Mouse (Mus musculus): ENCODE data around the gene 4930430F08Rik. TPM values are rescaled to one million over a fixed set of nuclear protein-coding genes. Genes with fewer than 3 reads are reported as not detected.
A peak's percentile ranks its signal among the peaks of the same experiment; 100 is the strongest.
"Not testable (repeated sequence)": the region's sequence is repeated elsewhere in the genome, so short reads cannot be mapped to it uniquely, and the experiment has no call there.

Gene 4930430F08Rik
- total RNA-seq, 1 experiment: 20.7 TPM

DNA sequence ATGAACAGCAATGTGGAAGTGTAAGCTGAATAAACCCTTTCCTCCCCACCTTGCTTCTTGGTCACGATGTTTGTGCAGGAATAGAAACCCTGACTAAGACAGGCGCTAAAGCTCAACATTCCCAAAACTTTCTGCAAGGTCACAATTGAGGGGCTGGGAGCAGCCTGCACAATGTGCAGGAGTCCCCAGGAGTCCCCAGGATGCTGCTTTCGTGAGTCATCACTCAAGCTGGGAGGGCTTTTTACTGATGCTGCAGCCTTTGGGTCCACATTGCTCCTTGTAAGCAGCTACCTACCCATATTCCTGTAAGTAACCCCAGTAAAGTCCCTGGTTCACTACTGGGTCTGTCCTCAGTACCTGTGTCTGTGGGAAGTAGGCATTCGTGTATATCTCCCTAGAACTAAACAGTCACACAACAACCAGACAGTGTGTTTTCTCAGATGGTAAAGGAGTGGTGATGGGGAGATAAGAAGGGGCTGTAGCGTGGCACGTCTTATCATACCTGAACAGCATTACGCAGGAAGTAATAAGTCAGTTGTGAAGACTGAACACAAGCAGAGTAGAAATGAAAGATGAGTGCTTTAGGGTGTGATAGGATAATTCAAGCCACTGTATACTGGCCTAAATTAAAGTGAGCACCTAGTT, 15.6 kb downstream of the 4930430F08Rik start:
- no peak for TF ChIP-seq ZC3H11A (IDR thresholded peaks at IDR 0.05; ENCODE audit: borderline replicate concordance, low read depth, low read length)
- no peak for TF ChIP-seq ZNF384 (IDR thresholded peaks at IDR 0.05; ENCODE audit: low read depth, low read length)
- TF ChIP-seq CHD2 (IDR thresholded peaks at IDR 0.05; ENCODE audit: low read depth, low read length): no peak
- no peak for TF ChIP-seq MAFK (IDR thresholded peaks at IDR 0.05; ENCODE audit: insufficient read depth, low read depth, low read length)
- TF ChIP-seq HCFC1 (IDR thresholded peaks at IDR 0.05; ENCODE audit: borderline replicate concordance, insufficient read depth, low read length): no peak
- no peak overlapping the region for H3K9ac ChIP-seq (ENCODE audit: insufficient read depth, low read depth, low read length, poor library complexity, severe bottlenecking)
- in situ Hi-C loops (cut with MboI; ENCODE audit: low sequenced_read_pairs in 2 of 2, unreplicated experiment in 2 of 2): no loop called here
- no peak for DNase-seq (ENCODE audit: low read depth, low spot score)
- H3K9me3 ChIP-seq (ENCODE audit: control insufficient read depth, insufficient read depth, low read depth, low read length): peaks cover 13% of the 10 kb centered on the region
- H3K27ac ChIP-seq (ENCODE audit: insufficient read depth, low read depth, low read length, poor library complexity, severe bottlenecking): no peak overlapping the region
- H3K4me1 ChIP-seq (ENCODE audit: control insufficient read depth in 2 of 2, insufficient read depth in 2 of 2, low read length in 2 of 2, poor library complexity in 1 of 2): no peaks in the 10 kb centered on the region
- H3K4me3 ChIP-seq (ENCODE audit: insufficient read depth in 1 of 2, low read depth in 1 of 2, low read length in 2 of 2, poor library complexity in 1 of 2, severe bottlenecking in 1 of 2): no peak overlapping the region
- H3K36me3 ChIP-seq (ENCODE audit: control insufficient read depth, insufficient read depth, low read length, poor library complexity, severe bottlenecking): peaks cover 9% of the 10 kb centered on the region

GRCm38 (mm10) chr10:100571707-100572106, 18.5 kb downstream of the 4930430F08Rik start:
- no peak overlapping the region for H3K27ac ChIP-seq (ENCODE audit: insufficient read depth, low read depth, low read length, poor library complexity, severe bottlenecking)
- TF ChIP-seq MAFK (IDR thresholded peaks at IDR 0.05; ENCODE audit: insufficient read depth, low read depth, low read length): 0 out of 2 replicates have a peak, but pooled peaks have one; percentile 11
- no peak for TF ChIP-seq ZC3H11A (IDR thresholded peaks at IDR 0.05; ENCODE audit: borderline replicate concordance, low read depth, low read length)
- 0 out of 2 replicates have a peak, but pooled peaks cover 1% of the 10 kb centered on the region for H3K9me3 ChIP-seq (ENCODE audit: control insufficient read depth, insufficient read depth, low read depth, low read length)
- no peak overlapping the region for H3K4me3 ChIP-seq (ENCODE audit: insufficient read depth in 1 of 2, low read depth in 1 of 2, low read length in 2 of 2, poor library complexity in 1 of 2, severe bottlenecking in 1 of 2)
- in situ Hi-C loops (cut with MboI; ENCODE audit: low sequenced_read_pairs in 2 of 2, unreplicated experiment in 2 of 2): no loop called here
- H3K36me3 ChIP-seq (ENCODE audit: control insufficient read depth, insufficient read depth, low read length, poor library complexity, severe bottlenecking): peaks cover 7% of the 10 kb centered on the region
- no peak overlapping the region for H3K9ac ChIP-seq (ENCODE audit: insufficient read depth, low read depth, low read length, poor library complexity, severe bottlenecking)
- H3K4me1 ChIP-seq (ENCODE audit: control insufficient read depth in 2 of 2, insufficient read depth in 2 of 2, low read length in 2 of 2, poor library complexity in 1 of 2): no peaks in the 10 kb centered on the region
- DNase-seq (ENCODE audit: low read depth, low spot score): no peak

DNA sequence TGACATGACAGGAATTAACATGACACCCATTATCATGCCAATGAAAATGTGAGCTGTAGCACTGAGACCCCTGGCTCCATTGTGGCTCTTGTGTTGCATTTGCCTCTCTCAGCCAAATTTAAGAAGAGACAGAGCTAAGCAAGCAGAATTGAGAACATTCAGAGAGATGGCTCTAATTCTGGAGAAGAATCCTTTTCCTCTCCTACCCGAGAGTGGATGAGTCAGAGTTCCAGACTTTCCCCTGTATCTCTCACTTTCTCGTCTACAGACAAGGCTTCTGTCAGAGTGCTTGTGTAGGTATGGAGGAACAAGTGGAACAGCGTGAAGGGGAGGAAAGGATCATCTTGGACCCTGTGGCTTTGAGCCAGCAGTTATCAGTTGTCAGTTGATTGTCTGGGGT, 26.1 kb downstream of the 4930430F08Rik start:
- no peak for DNase-seq (ENCODE audit: low read depth, low spot score)
- Histone ChIP-seq H3K4me3 (ENCODE audit: insufficient read depth in 1 of 2, low read depth in 1 of 2, low read length in 2 of 2, poor library complexity in 1 of 2, severe bottlenecking in 1 of 2) (no peak overlapping the region), H3K4me1 (ENCODE audit: control insufficient read depth in 2 of 2, insufficient read depth in 2 of 2, low read length in 2 of 2, poor library complexity in 1 of 2) (no peaks in the 10 kb centered on the region), H3K9me3 (ENCODE audit: control insufficient read depth, insufficient read depth, low read depth, low read length) (no peaks in the 10 kb centered on the region), H3K36me3 (ENCODE audit: control insufficient read depth, insufficient read depth, low read length, poor library complexity, severe bottlenecking) (no peaks in the 10 kb centered on the region; the same call in 1 of the 2 replicates), H3K27ac (ENCODE audit: insufficient read depth, low read depth, low read length, poor library complexity, severe bottlenecking) (no peak overlapping the region), H3K9ac (ENCODE audit: insufficient read depth, low read depth, low read length, poor library complexity, severe bottlenecking) (no peak overlapping the region)
- TF ChIP-seq ZNF384 (IDR thresholded peaks at IDR 0.05; ENCODE audit: low read depth, low read length) (no peak), ZC3H11A (IDR thresholded peaks at IDR 0.05; ENCODE audit: borderline replicate concordance, low read depth, low read length) (no peak), MAFK (IDR thresholded peaks at IDR 0.05; ENCODE audit: insufficient read depth, low read depth, low read length) (no peak), CHD2 (IDR thresholded peaks at IDR 0.05; ENCODE audit: low read depth, low read length) (no peak), HCFC1 (IDR thresholded peaks at IDR 0.05; ENCODE audit: borderline replicate concordance, insufficient read depth, low read length) (no peak)
- in situ Hi-C loops (cut with MboI; ENCODE audit: low sequenced_read_pairs in 2 of 2, unreplicated experiment in 2 of 2): no loop called here

DNA sequence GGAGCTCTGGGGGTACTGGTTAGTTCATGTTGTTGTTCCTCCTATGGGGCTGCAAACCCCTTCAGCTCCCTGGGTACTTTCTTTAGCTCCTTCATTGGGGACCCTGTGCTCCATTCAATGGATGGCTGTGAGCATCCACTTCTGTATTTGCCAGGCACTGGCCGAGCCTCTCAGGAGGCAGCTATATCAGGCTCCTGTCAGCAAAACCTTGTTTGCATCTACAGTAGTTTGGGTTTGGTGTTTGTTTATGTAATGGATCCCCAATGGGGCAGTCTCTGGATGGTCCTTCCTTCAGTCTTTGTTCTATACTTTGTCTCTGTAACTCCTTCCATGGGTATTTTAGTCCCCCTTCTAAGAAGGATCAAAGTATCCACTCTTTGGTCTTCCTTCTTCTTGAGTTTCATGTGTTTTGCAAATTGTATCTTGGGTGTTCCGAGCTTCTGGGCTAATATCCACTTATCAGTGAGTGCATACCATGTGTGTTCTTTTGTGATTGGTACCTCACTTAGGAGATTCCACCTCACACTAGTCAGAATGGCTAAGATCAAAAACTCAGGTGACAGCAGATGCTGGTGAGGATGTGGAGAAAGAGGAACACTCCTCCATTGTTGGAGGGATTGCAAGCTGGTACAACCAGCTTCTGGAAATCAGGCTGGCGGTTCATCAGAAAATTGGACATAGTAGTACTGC, 29.9 kb downstream of the 4930430F08Rik start:
- H3K9me3 ChIP-seq (ENCODE audit: control insufficient read depth, insufficient read depth, low read depth, low read length); DNase-seq (ENCODE audit: low read depth, low spot score); in situ Hi-C loops (cut with MboI; ENCODE audit: low sequenced_read_pairs in 2 of 2, unreplicated experiment in 2 of 2); H3K27ac ChIP-seq (ENCODE audit: insufficient read depth, low read depth, low read length, poor library complexity, severe bottlenecking); H3K4me1 ChIP-seq (ENCODE audit: control insufficient read depth in 2 of 2, insufficient read depth in 2 of 2, low read length in 2 of 2, poor library complexity in 1 of 2); H3K9ac ChIP-seq (ENCODE audit: insufficient read depth, low read depth, low read length, poor library complexity, severe bottlenecking); H3K36me3 ChIP-seq (ENCODE audit: control insufficient read depth, insufficient read depth, low read length, poor library complexity, severe bottlenecking); H3K4me3 ChIP-seq (ENCODE audit: insufficient read depth in 1 of 2, low read depth in 1 of 2, low read length in 2 of 2, poor library complexity in 1 of 2, severe bottlenecking in 1 of 2): not testable (repeated sequence)
